Mouse (Mus musculus) midbrain, embryonic 11.5 days (tissue): ENCODE data around the gene Blm. TPM values are rescaled to one million over a fixed set of nuclear protein-coding genes. Genes with fewer than 3 reads are reported as not detected.

Source experiments
- ATAC-seq: fragments of 200-750 bp; cut with Nextera tagmentation; 2 replicates; pipeline ENCODE4 v1.8.0; 2017; ENCODE audit warnings: moderate TSS enrichment, moderate library complexity; ENCODE audit not compliant: low FRiP score
- DNase-seq: peaks from one replicate; pipeline ENCODE4 v3.0.0; 2015; ENCODE audit warnings: low spot score; ENCODE audit errors: missing footprints
- H3K27ac ChIP-seq: fragments of 300-500 bp; sonication (generic); 2 replicates; pipeline ENCODE4 v1.5.1; 2014; ENCODE audit warnings: low read depth, low read length
- H3K27me3 ChIP-seq: fragments of 300-500 bp; sonication (generic); 2 replicates; pipeline ENCODE4 v1.6.1; 2014; ENCODE audit warnings: mild to moderate bottlenecking, low read length, moderate library complexity, mixed read lengths; ENCODE audit not compliant: control insufficient read depth, insufficient read depth
- H3K36me3 ChIP-seq: fragments of 300-500 bp; sonication (generic); 2 replicates; pipeline ENCODE4 v1.6.1; 2014; ENCODE audit warnings: mild to moderate bottlenecking, low read length, moderate library complexity, mixed read lengths; ENCODE audit not compliant: control insufficient read depth, insufficient read depth
- H3K4me1 ChIP-seq: fragments of 300-500 bp; sonication (generic); 2 replicates; pipeline ENCODE4 v1.6.1; 2014; ENCODE audit warnings: low read length; ENCODE audit not compliant: control insufficient read depth, insufficient read depth
- H3K4me2 ChIP-seq: fragments of 300-500 bp; sonication (generic); 2 replicates; pipeline ENCODE4 v1.6.1; 2014; ENCODE audit warnings: mild to moderate bottlenecking, moderate library complexity
- H3K4me3 ChIP-seq: fragments of 300-500 bp; sonication (generic); 2 replicates; pipeline ENCODE4 v1.5.1; 2014; ENCODE audit warnings: low read depth, low read length
- H3K9ac ChIP-seq: fragments of 300-500 bp; sonication (generic); 2 replicates; pipeline ENCODE4 v1.6.1; 2014; ENCODE audit warnings: low read length
- H3K9me3 ChIP-seq: fragments of 300-500 bp; sonication (generic); 2 replicates; pipeline ENCODE4 v1.6.1; 2016; ENCODE audit warnings: low read length; ENCODE audit not compliant: control insufficient read depth
- WGBS: fragments of 180-500 bp; shearing (Covaris S2); extraction: QIAGEN DNeasy Blood & Tissue Kit; methylation state at CpG from one replicate; pipeline ENCODE4 v1.1.7; 2014; 5-methylcytosine and 5-hydroxymethylcytosine counted together
- polyA plus RNA-seq: library from polyadenylated mRNA; unstranded; fragments of >200 nt; fragmentation: Nextera tagmentation; extraction: Ambion mirVana; gene quantifications from 2 replicates; pipeline ENCODE4 v1.2.1, GENCODE M21; 2014

The Blm gene
- polyA plus RNA-seq, 1 experiment from 2014 or later: 38.1 TPM

- Histone ChIP-seq H3K4me3 (no peak overlapping the region), H3K4me1 (no peaks in the 10 kb centered on the region; the same call in 1 of the 2 replicates), H3K4me2 (no peak overlapping the region), H3K27me3 (no peaks in the 10 kb centered on the region), H3K36me3 (no peaks in the 10 kb centered on the region), H3K9me3 (no peaks in the 10 kb centered on the region), H3K27ac (no peak overlapping the region), H3K9ac (no peak overlapping the region)
- ATAC-seq (no peak), DNase-seq (no peak)
- 71% methylated on average over 4 of the region's 4 CpGs for WGBS
Measured at GRCm38 (mm10) chr7:80440685-80441084, 94.2 kb downstream of the Blm start.

DNA sequence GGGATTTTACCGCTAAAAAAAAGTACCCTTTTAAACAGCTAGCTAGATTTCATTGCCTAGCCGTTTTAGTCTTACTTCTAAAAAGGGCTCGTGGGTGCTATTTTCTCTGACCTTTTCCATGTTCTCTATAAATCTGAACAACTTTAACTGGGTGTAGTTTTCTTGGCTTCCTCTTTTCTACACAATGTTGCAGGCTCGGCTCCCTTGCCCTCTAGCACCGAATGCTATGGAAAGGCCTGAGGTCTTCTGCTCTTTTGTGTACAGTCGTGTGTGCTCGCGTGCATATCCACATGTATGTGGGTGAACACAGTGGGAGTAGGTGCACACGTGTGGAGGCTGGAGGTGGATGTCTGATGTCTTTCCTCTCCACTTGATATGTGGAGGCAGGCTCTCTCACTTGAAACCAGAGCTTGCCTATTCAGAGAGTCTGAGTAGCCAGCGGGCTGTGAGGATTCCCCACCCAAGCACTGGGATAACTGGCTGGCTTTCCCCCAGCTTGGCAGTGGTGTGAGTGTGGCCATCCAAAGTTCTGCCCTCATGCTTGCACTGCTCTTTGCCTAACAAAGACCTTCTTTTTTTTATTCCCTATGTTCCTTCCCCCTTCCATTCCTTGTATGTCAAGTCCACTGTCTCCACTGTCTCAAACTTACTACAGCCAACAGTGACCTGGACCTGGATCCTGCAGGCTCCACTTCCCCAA lies 95.0 kb downstream of the Blm start:
- Histone ChIP-seq H3K27me3 (no peaks in the 10 kb centered on the region), H3K36me3 (no peaks in the 10 kb centered on the region), H3K4me1 (no peaks in the 10 kb centered on the region; the same call in 1 of the 2 replicates), H3K9me3 (no peaks in the 10 kb centered on the region), H3K9ac (no peak overlapping the region), H3K4me3 (no peak overlapping the region), H3K4me2 (no peak overlapping the region), H3K27ac (no peak overlapping the region)
- WGBS: 88% methylated on average over 10 of the region's 10 CpGs
- no peak for DNase-seq
- no peak for ATAC-seq

DNA sequence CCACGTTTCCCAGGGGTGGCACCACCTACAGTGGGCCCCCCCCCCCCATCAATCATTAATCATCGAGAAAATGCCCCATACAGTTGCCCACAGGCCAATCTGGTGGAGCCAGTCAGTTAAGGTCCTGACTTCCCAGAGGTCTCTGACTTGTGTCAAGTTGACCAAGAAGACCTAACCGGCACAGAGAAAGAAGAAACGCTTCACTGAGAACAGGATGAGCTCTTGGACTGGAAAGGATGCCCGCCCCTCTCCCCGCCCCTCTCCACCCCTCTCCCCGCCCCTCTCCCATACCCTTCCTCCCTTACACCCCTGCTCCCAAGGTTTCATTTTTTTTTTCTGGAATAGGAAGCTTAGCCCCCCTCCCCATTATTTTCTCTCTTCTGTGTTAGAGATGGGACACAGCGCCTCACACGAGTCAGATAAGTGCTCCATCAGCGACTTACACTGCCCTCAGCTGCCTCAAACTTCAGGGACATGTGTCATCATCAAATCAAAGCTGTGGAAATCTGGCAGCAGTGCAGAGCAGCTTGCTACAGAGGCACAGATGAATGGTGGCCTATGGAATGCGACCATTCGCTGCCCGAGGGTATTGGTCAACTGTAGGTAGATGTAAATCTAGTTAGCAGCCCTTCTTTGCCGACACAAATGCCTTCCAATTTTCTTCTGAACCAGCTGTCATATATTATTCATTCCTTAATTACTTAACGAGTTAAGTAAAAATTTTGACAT lies 95.7 kb downstream of the Blm start:
- Histone ChIP-seq H3K9me3 (no peaks in the 10 kb centered on the region), H3K9ac (no peak overlapping the region), H3K27me3 (no peaks in the 10 kb centered on the region), H3K4me3 (no peak overlapping the region), H3K4me2 (no peak overlapping the region), H3K4me1 (no peaks in the 10 kb centered on the region; the same call in 1 of the 2 replicates), H3K36me3 (no peaks in the 10 kb centered on the region), H3K27ac (no peak overlapping the region)
- DNase-seq: no peak
- 41% methylated on average over 15 of the region's 15 CpGs for WGBS
- ATAC-seq: no peak

DNA sequence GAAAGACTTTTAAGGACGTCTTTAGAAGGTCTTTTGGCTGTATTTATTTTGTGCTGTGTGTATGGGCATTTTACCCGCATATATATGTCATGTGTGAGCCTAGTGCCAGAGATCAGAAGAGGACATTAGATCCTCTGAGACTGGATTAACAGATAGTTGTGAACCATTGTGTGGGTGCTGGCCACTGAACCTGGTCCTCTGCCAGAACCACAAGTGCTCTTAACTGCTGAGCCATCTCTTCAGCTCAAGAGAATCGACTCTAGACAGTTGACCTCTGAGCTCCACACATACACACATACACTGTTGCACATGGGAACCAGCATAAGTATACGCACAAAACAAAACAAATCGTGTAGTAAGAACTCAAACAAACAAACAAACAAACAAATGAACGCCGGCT lies 98.3 kb downstream of the Blm start:
- WGBS: 88% methylated on average over 7 of the region's 7 CpGs
- H3K9me3 ChIP-seq: no peaks in the 10 kb centered on the region
- no peaks in the 10 kb centered on the region for H3K4me1 ChIP-seq
- H3K36me3 ChIP-seq: no peaks in the 10 kb centered on the region
- no peak overlapping the region for H3K9ac ChIP-seq
- H3K4me2 ChIP-seq: no peak overlapping the region
- no peaks in the 10 kb centered on the region for H3K27me3 ChIP-seq
- no peak overlapping the region for H3K27ac ChIP-seq
- ATAC-seq (no peak), DNase-seq (no peak)
- H3K4me3 ChIP-seq: no peak overlapping the region

DNA sequence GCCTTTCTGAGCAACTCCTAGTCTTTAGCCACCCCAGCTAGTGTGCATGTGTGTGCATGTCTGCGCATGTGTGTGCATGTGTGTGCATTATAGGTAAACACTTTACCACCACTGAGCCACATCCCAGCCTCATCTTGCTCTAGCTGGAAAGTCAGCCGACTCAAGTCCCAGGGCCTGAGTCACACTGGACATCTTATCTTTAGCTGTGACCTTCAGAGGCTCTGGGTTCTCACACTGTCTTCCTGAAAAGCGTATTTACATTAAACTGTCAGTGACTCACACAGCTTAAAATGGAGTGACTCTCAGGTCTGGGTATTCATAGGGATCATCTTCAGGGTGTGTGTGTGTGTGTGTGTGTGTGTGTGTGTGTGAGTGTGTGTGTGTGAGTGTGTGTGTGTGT lies 99.3 kb downstream of the Blm start:
- 85% methylated on average over 3 of the region's 3 CpGs for WGBS
- H3K27me3 ChIP-seq: no peaks in the 10 kb centered on the region
- no peak overlapping the region for H3K4me3 ChIP-seq
- no peaks in the 10 kb centered on the region for H3K4me1 ChIP-seq
- H3K36me3 ChIP-seq: no peaks in the 10 kb centered on the region
- no peak overlapping the region for H3K9ac ChIP-seq
- no peaks in the 10 kb centered on the region for H3K9me3 ChIP-seq
- H3K4me2 ChIP-seq: no peak overlapping the region
- ATAC-seq (no peak), DNase-seq (no peak)
- H3K27ac ChIP-seq: no peak overlapping the region

GRCm38 (mm10) chr7:80429661-80430060 lies 105.3 kb downstream of the Blm start:
- WGBS: 91% methylated on average over 12 of the region's 12 CpGs

DNA sequence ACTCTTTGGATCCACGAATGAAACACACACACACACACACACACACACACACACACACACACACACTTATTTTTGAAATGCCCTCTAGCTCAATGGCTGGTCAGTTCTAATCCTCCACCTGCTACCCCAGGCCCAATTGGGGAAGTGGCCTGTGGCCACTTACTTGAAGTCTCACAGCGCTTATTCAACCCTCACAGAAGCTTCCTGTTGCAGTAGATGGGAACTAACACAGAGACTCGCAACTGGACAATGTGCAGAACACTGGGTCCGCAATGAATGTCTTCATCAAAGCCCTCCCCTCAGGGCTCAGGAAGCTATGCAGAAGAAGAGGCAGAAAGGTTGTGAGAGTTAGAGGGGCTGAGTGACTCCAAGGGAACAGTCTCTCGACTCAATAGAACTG lies 107.2 kb downstream of the Blm start:
- 83% methylated on average over 5 of the region's 5 CpGs for WGBS
- peaks cover 2% of the 10 kb centered on the region; the same call in 1 of the 2 replicates for H3K4me1 ChIP-seq
- no peaks in the 10 kb centered on the region for H3K27me3 ChIP-seq
- no peak overlapping the region for H3K4me3 ChIP-seq
- no peaks in the 10 kb centered on the region for H3K9me3 ChIP-seq
- DNase-seq: no peak
- H3K27ac ChIP-seq: no peak overlapping the region
- no peak for ATAC-seq
- H3K36me3 ChIP-seq: no peaks in the 10 kb centered on the region
- H3K4me2 ChIP-seq: no peak overlapping the region
- no peak overlapping the region for H3K9ac ChIP-seq

More at GRCm38 (mm10) chr7:80429661-80430060, 105.3 kb downstream of the Blm start:
- no peak overlapping the region for H3K4me3 ChIP-seq
- H3K9ac ChIP-seq: no peak overlapping the region
- DNase-seq (no peak), ATAC-seq (no peak)
- no peaks in the 10 kb centered on the region for H3K36me3 ChIP-seq
- H3K4me1 ChIP-seq: no peaks in the 10 kb centered on the region
- no peaks in the 10 kb centered on the region for H3K27me3 ChIP-seq
- no peak overlapping the region for H3K27ac ChIP-seq
- H3K9me3 ChIP-seq: no peaks in the 10 kb centered on the region
- no peak overlapping the region for H3K4me2 ChIP-seq

- 80% methylated on average over 7 of the region's 7 CpGs for WGBS
- H3K4me2 ChIP-seq: no peak overlapping the region
- no peak overlapping the region for H3K9ac ChIP-seq
- no peaks in the 10 kb centered on the region for H3K36me3 ChIP-seq
- no peaks in the 10 kb centered on the region for H3K9me3 ChIP-seq
- no peak overlapping the region for H3K27ac ChIP-seq
- H3K4me1 ChIP-seq: peaks cover 2% of the 10 kb centered on the region; the same call in 1 of the 2 replicates
- no peak overlapping the region for H3K4me3 ChIP-seq
- H3K27me3 ChIP-seq: no peaks in the 10 kb centered on the region
- ATAC-seq: no peak
- DNase-seq: no peak
Measured at GRCm38 (mm10) chr7:80426363-80426762, 108.6 kb downstream of the Blm start.

GRCm38 (mm10) chr7:80424722-80425121 lies 110.2 kb downstream of the Blm start:
- no peaks in the 10 kb centered on the region for H3K27me3 ChIP-seq
- DNase-seq: no peak
- no peak overlapping the region for H3K9ac ChIP-seq
- no peak overlapping the region for H3K4me2 ChIP-seq
- no peaks in the 10 kb centered on the region for H3K36me3 ChIP-seq
- no peak for ATAC-seq
- WGBS: 69% methylated on average over 6 of the region's 6 CpGs
- peaks cover 2% of the 10 kb centered on the region; the same call in 1 of the 2 replicates for H3K4me1 ChIP-seq
- no peak overlapping the region for H3K4me3 ChIP-seq
- H3K9me3 ChIP-seq: no peaks in the 10 kb centered on the region
- H3K27ac ChIP-seq: no peak overlapping the region
